Mouse (Mus musculus): Measurements from ENCODE around the gene Gramd1b. TPM values are rescaled to one million over a fixed set of nuclear protein-coding genes. Genes with fewer than 3 reads are reported as not detected.
A peak's percentile ranks its signal among the peaks of the same experiment; 100 is the strongest.

Gene Gramd1b
- polyA plus RNA-seq, 1 experiment: 117 TPM

GRCm38 (mm10) chr9:40370151-40370550, 161.0 kb downstream of the Gramd1b start:
- WGBS: 85% methylated on average over 4 of the region's 4 CpGs
- Histone ChIP-seq H3K4me1 (ENCODE audit: control insufficient read depth, insufficient read depth, low read length) (peaks cover 20% of the 10 kb centered on the region), H3K4me3 (ENCODE audit: insufficient read depth, low read depth, low read length) (no peak overlapping the region), H3K27ac (ENCODE audit: insufficient read depth, low read depth, low read length) (no peak overlapping the region)
- no peak for TF ChIP-seq POLR2A (IDR thresholded peaks at IDR 0.05; ENCODE audit: insufficient read depth, low read depth, low read length)
- TF ChIP-seq CTCF (IDR thresholded peaks at IDR 0.05; ENCODE audit: insufficient read depth, low read depth, low read length): no peak

GRCm38 (mm10) chr9:40366795-40367194, 164.4 kb downstream of the Gramd1b start:
- peaks cover 5% of the 10 kb centered on the region for H3K4me1 ChIP-seq (ENCODE audit: control insufficient read depth, insufficient read depth, low read length)
- 89% methylated on average over 8 of the region's 8 CpGs for WGBS
- no peak overlapping the region for H3K27ac ChIP-seq (ENCODE audit: insufficient read depth, low read depth, low read length)
- no peak overlapping the region for H3K4me3 ChIP-seq (ENCODE audit: insufficient read depth, low read depth, low read length)
- TF ChIP-seq CTCF (IDR thresholded peaks at IDR 0.05; ENCODE audit: insufficient read depth, low read depth, low read length) (no peak), POLR2A (IDR thresholded peaks at IDR 0.05; ENCODE audit: insufficient read depth, low read depth, low read length) (no peak)

- Histone ChIP-seq H3K4me3 (ENCODE audit: insufficient read depth, low read depth, low read length) (no peak overlapping the region), H3K27ac (ENCODE audit: insufficient read depth, low read depth, low read length) (no peak overlapping the region; the same call in 1 of the 2 replicates), H3K4me1 (ENCODE audit: control insufficient read depth, insufficient read depth, low read length) (no peaks in the 10 kb centered on the region; the same call in 1 of the 2 replicates)
- WGBS: 58% methylated on average over 7 of the region's 7 CpGs
- no peak for TF ChIP-seq CTCF (IDR thresholded peaks at IDR 0.05; ENCODE audit: insufficient read depth, low read depth, low read length)
- TF ChIP-seq POLR2A (IDR thresholded peaks at IDR 0.05; ENCODE audit: insufficient read depth, low read depth, low read length): no peak
Observed at GRCm38 (mm10) chr9:40364312-40364711, 166.9 kb downstream of the Gramd1b start.

GRCm38 (mm10) chr9:40361970-40362369, 169.2 kb downstream of the Gramd1b start:
- no peak for TF ChIP-seq POLR2A (IDR thresholded peaks at IDR 0.05; ENCODE audit: insufficient read depth, low read depth, low read length)
- no peak for TF ChIP-seq CTCF (IDR thresholded peaks at IDR 0.05; ENCODE audit: insufficient read depth, low read depth, low read length)
- Histone ChIP-seq H3K4me1 (ENCODE audit: control insufficient read depth, insufficient read depth, low read length) (peaks cover 10% of the 10 kb centered on the region), H3K27ac (ENCODE audit: insufficient read depth, low read depth, low read length) (no peak overlapping the region), H3K4me3 (ENCODE audit: insufficient read depth, low read depth, low read length) (no peak overlapping the region)
- 76% methylated on average over 6 of the region's 6 CpGs for WGBS

- Histone ChIP-seq H3K27ac (ENCODE audit: insufficient read depth, low read depth, low read length) (peak overlapping the region; percentile 54; the same call in 1 of the 2 replicates), H3K4me1 (ENCODE audit: control insufficient read depth, insufficient read depth, low read length) (peaks cover 18% of the 10 kb centered on the region), H3K4me3 (ENCODE audit: insufficient read depth, low read depth, low read length) (no peak overlapping the region)
- WGBS: 36% methylated on average over 8 of the region's 8 CpGs
- TF ChIP-seq CTCF (IDR thresholded peaks at IDR 0.05; ENCODE audit: insufficient read depth, low read depth, low read length): no peak
- no peak for TF ChIP-seq POLR2A (IDR thresholded peaks at IDR 0.05; ENCODE audit: insufficient read depth, low read depth, low read length)
Observed at GRCm38 (mm10) chr9:40358408-40358896, 172.7 kb downstream of the Gramd1b start.

- WGBS: 75% methylated on average over 4 of the region's 4 CpGs
- TF ChIP-seq POLR2A (IDR thresholded peaks at IDR 0.05; ENCODE audit: insufficient read depth, low read depth, low read length): no peak
- TF ChIP-seq CTCF (IDR thresholded peaks at IDR 0.05; ENCODE audit: insufficient read depth, low read depth, low read length): no peak
- Histone ChIP-seq H3K4me1 (ENCODE audit: control insufficient read depth, insufficient read depth, low read length) (peaks cover 18% of the 10 kb centered on the region), H3K4me3 (ENCODE audit: insufficient read depth, low read depth, low read length) (no peak overlapping the region), H3K27ac (ENCODE audit: insufficient read depth, low read depth, low read length) (no peak overlapping the region)
Observed at GRCm38 (mm10) chr9:40356768-40357446, 174.3 kb downstream of the Gramd1b start.

- 75% methylated on average over 5 of the region's 5 CpGs for WGBS
- Histone ChIP-seq H3K27ac (ENCODE audit: insufficient read depth, low read depth, low read length) (no peak overlapping the region), H3K4me3 (ENCODE audit: insufficient read depth, low read depth, low read length) (no peak overlapping the region), H3K4me1 (ENCODE audit: control insufficient read depth, insufficient read depth, low read length) (peaks cover 18% of the 10 kb centered on the region)
- TF ChIP-seq CTCF (IDR thresholded peaks at IDR 0.05; ENCODE audit: insufficient read depth, low read depth, low read length) (no peak), POLR2A (IDR thresholded peaks at IDR 0.05; ENCODE audit: insufficient read depth, low read depth, low read length) (no peak)
Observed at GRCm38 (mm10) chr9:40356368-40356767, 174.8 kb downstream of the Gramd1b start.

- Histone ChIP-seq H3K4me1 (ENCODE audit: control insufficient read depth, insufficient read depth, low read length) (peaks cover 18% of the 10 kb centered on the region), H3K27ac (ENCODE audit: insufficient read depth, low read depth, low read length) (no peak overlapping the region), H3K4me3 (ENCODE audit: insufficient read depth, low read depth, low read length) (no peak overlapping the region)
- no peak for TF ChIP-seq POLR2A (IDR thresholded peaks at IDR 0.05; ENCODE audit: insufficient read depth, low read depth, low read length)
- no peak for TF ChIP-seq CTCF (IDR thresholded peaks at IDR 0.05; ENCODE audit: insufficient read depth, low read depth, low read length)
- 88% methylated on average over 8 of the region's 8 CpGs for WGBS
Observed at GRCm38 (mm10) chr9:40355406-40355805, 175.8 kb downstream of the Gramd1b start.

GRCm38 (mm10) chr9:40353596-40353995, 177.6 kb downstream of the Gramd1b start:
- TF ChIP-seq POLR2A (IDR thresholded peaks at IDR 0.05; ENCODE audit: insufficient read depth, low read depth, low read length) (no peak), CTCF (IDR thresholded peaks at IDR 0.05; ENCODE audit: insufficient read depth, low read depth, low read length) (no peak)
- Histone ChIP-seq H3K27ac (ENCODE audit: insufficient read depth, low read depth, low read length) (no peak overlapping the region), H3K4me1 (ENCODE audit: control insufficient read depth, insufficient read depth, low read length) (peaks cover 15% of the 10 kb centered on the region), H3K4me3 (ENCODE audit: insufficient read depth, low read depth, low read length) (no peak overlapping the region)
- WGBS: 84% methylated on average over 6 of the region's 6 CpGs
